Mouse (Mus musculus) regulatory T cell (primary cell): ENCODE results near the gene Ccdc28b.

ENCODE experiments used
- in situ Hi-C: fragments of 300-600 bp; cut with MboI, MseI; formaldehyde crosslinking; loops from one replicate; pipeline ENCODE4 v1.15.1; 2025; ENCODE audit warnings: high pct_unique_total_duplicates

Ccdc28b gene

GRCm38 (mm10) chr4:129623681-129624091 is at the start of gene Ccdc28b:
Gene Ccdc28b (minus strand): TSS chr4:129623947.
- in situ Hi-C loops, result no loop called here

- in situ Hi-C loops, result loop anchor here (10.0 kb wide), 1 partner anchor 938 kb away; no protein-coding TSS in a partner anchor
Measured at GRCm38 (mm10) chr4:129672878-129673449, 49.2 kb upstream of the Ccdc28b start.

DNA sequence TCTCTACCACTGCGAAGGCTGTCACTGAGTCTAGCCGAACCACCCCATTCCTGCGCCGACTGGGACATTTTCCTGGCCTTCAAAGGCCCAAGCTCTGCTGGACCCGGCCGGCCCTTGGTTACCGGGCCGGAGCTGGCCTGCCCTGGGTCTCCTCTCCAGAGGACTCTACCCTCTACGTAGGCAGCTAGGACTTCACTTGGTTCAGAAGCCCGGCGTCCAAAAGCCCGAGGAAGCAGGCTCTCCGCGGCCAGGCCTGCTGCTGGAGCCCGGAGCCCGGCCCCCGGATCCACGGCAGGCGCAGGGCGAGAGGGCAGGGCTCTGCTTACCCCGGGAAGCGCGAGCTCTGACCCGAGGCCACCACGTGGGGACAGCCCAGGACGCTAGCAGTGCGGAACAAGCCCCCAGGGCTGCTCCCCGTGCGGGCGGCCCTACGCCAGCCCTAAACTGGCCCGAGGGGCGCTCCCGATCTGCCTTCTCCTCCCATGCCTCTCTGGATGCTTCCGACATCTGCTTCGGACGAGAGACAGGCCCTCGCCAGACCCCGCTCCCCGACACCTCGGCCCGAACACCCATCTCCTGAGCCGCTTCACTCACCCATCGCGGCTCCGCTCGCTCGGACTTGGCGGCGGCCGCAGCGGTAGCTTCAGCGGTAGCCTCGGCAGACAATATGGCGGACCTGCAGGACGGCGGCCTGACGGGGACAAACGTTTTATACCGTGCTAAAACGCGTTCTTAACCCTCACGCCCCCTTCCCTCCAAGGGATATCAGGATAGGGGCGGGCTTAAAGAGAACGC is 48.5 kb upstream of the Ccdc28b start, which contains the start of gene Kpna6:
TSS of gene Kpna6 (minus strand) at position 685 of the 795 bp plus-strand sequence.
- in situ Hi-C loops, result loop anchor here (10.0 kb wide), 1 partner anchor 937 kb away; no protein-coding TSS in a partner anchor

DNA sequence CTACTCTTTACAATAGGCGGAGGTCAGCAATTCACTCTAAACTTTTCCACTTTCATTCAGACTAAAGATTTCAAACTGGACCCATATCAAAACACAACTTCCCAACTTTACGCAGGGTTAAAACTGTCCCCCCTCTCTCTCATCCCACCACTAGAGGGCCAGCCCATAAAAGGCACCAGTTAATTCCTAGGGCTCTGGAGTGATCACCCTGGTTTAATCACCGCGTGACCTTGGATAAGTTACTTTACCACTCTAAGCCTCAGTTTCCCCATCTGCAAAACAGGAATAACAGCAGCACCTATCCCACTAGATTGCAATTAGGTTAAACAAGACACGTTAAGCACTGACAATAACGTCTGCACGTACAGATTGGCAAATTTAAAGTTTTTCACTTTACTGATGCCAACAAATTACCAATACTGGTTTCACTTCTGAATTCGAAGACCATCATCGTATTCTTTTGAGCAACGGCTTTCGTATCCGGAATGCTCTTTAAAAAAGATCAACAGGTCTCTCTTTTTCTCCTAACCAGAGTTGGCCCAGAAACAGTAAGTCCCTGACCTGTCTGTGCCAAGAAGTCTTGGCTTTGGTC is 47.8 kb upstream of the Ccdc28b start:
- in situ Hi-C loops, result loop anchor here (10.0 kb wide), 1 partner anchor 937 kb away; no protein-coding TSS in a partner anchor

DNA sequence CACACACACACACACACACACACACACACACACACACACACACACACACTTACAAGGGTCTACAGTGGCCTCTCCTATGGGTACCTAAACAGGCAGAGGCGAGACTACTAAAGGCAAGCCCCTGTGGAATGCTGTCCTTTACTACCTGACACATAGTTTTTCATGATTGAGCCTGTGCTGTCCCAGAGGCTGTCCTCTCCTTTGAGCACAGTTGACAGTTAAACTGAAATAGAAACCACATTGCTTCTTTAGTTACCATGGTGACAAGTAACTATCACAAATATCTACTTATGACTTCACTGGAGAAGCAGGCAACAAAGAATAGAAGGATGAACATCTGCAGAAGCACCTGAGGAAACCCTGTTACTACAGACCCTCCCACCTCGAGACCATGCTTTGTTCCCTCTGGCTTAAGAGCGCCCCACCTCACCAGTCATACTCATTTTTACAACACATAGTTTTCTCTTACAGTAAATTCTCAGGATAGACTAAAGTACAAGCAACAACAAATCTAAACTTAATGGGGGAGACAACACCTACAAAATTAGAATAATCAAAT is 38.6 kb upstream of the Ccdc28b start:
- in situ Hi-C loops, result no loop called here

DNA sequence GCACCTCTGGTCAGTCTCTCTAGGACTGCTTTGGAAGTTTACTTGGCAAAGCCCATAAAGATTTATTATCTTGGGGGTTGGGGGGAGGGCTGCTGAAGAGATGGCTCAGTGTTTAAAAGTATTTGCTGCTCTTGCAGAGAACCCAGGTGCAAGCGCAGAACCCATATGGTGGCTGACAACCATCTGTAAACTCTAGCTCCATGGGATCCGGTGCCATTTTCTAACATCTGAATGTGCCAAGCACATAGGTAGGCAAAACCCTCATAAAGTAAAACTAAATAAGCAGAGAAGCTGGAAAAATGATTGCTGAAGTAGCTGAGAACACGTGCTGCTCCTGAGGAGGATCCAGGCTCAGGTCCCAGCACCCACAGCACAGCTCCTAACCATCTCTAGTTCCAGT is 37.8 kb upstream of the Ccdc28b start:
- in situ Hi-C loops, result no loop called here

GRCm38 (mm10) chr4:129654770-129655169 is 31.0 kb upstream of the Ccdc28b start:
- in situ Hi-C loops, result no loop called here

GRCm38 (mm10) chr4:129650359-129650758 is 26.6 kb upstream of the Ccdc28b start:
- in situ Hi-C loops, result no loop called here

GRCm38 (mm10) chr4:129648656-129649055 is 24.9 kb upstream of the Ccdc28b start:
- in situ Hi-C loops, result loop anchor here (25.0 kb wide), 1 partner anchor 714 kb away; the partner anchor contains the start of genes Snrnp40 and Zcchc17

DNA sequence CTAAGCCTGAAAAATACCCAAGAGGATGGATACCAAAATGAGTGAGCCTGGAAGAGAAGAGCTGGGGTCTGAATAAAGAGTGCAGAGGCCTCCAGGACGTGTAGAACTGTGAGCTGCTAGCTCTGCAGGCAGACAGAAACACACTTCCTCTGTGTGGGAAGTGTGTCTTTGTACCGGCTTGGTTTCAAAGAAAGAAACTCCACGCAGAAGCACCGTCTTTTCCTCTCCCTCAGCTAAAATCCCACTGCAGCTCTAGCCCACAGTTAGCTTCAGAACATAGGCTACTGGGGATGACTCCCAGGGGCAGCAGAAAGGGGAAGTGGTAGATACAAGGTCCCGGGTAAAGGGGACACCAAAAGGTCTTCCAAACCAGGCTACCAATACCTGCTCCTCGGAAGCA is 21.5 kb upstream of the Ccdc28b start:
- in situ Hi-C loops, result loop anchor here (25.0 kb wide), 1 partner anchor 717 kb away; the partner anchor contains the start of genes Snrnp40 and Zcchc17

DNA sequence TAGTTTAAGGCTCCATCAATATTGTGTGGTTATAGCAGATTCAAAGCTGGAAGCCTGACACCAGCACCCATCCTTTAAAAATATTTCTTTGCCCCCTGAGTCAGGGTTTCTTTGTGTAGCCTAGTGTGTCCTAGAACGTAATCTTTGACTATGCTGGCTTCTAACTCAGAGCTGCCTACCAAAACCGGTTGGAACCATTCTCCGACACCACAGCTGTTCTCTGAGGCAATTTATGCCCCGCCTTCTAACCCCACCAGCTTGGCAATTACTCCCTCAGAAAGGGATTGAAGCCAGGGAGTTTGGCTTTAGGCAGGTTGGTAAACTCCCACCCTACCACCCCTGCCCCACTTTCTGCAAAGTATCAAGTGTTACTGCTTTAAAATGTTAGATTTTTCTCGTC is 18.0 kb upstream of the Ccdc28b start:
- in situ Hi-C loops, result loop anchor here (25.0 kb wide), 1 partner anchor 721 kb away; the partner anchor contains the start of genes Snrnp40 and Zcchc17

GRCm38 (mm10) chr4:129640638-129641467 is 17.1 kb upstream of the Ccdc28b start, which contains the start of gene Txlna:
Gene Txlna (minus strand): TSS chr4:129641065.
- in situ Hi-C loops, result loop anchor here (25.0 kb wide), 1 partner anchor 721 kb away; the partner anchor contains the start of genes Snrnp40 and Zcchc17

DNA sequence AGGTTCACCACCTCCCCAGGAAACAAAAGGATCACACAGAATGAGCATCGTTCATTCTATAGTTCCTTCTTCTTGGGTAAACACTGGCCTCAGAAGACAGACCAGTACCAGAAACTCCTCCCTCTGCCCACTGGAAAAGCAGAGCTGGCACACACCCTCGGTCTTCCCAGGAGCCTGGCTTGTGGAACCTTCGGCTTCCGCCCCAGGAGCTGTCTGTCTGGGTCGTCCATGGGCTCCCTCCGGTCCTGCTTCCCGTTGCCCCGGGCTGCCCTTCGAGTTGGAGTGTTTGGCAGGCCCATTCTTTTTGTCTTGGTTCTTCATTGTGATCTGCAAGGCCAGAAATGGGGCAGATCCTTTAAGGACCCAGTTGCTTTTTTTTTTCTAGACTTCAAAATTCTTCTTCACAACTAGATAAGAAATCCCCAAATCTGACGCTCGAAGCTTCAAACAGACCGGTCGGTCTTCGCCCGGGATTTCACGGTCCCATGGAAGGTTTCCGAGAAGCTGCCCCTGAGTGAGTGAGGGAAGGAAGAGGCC is 16.4 kb upstream of the Ccdc28b start:
- in situ Hi-C loops, result loop anchor here (25.0 kb wide), 1 partner anchor 722 kb away; the partner anchor contains the start of genes Snrnp40 and Zcchc17

DNA sequence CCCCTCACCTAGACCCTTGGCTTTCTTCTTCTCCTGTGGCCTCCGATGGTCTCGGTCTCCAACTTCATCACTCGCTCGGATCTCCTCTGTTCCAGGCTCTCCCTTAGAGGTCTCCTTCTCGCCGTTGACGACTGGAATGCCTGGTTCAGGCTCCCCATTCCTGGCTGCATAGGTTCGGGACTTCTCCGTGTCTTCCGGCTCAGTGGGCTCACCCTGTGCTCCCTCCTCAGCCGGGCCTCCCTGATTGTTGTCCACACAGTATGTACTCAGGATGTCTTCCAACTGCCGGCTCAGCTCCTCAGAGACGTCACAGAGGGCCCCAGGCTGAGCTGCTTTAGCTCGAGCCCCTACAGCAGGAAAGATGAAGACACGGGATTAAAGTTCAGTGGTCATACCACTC is 15.5 kb upstream of the Ccdc28b start:
- in situ Hi-C loops, result loop anchor here (25.0 kb wide), 1 partner anchor 723 kb away; the partner anchor contains the start of genes Snrnp40 and Zcchc17

- in situ Hi-C loops, result loop anchor here (25.0 kb wide), 1 partner anchor 728 kb away; the partner anchor contains the start of genes Snrnp40 and Zcchc17
Measured at GRCm38 (mm10) chr4:129633852-129634251, 10.1 kb upstream of the Ccdc28b start.

GRCm38 (mm10) chr4:129631867-129632266 is 8.1 kb upstream of the Ccdc28b start:
- in situ Hi-C loops, result loop anchor here (25.0 kb wide), 1 partner anchor 730 kb away; the partner anchor contains the start of genes Snrnp40 and Zcchc17

DNA sequence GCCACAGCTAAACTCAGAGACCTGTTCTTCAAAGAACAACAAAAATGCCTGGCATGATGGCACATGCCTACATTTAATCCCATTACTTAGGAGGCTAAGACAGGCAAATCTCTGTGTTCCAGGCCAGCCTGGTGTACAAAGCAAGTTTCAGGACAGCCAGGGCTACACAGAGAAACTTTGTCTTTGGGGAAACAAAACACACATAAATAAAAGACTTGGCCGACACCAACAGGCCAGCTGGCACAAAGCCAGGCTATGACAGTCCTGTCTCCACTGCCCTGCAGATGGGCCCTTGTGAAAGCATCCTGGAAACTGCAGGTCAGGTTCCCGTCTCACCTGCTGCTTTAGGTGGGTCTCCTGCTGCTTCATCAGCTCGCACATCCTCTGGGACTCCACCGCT is 7.2 kb upstream of the Ccdc28b start:
- in situ Hi-C loops, result loop anchor here (25.0 kb wide), 1 partner anchor 731 kb away; the partner anchor contains the start of genes Snrnp40 and Zcchc17

DNA sequence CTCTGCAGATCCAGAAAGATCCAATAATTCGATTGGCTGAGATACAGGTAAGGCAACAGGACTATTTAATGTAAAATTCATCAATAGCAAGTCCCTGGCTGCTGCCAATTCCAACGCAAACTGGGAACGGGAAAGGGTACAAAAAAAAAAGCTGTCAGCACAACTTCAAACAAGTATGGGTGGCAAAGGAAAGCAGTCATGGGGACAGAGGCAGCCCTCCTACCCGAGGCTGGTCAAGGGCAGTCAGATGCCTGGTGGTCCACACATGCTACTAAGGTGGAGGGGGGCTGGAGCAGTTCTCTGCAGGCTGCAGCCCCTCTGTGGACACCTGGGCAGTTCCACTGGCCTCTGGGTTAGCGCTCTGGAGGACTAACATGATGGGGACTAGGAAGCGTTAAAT is 2.3 kb upstream of the Ccdc28b start:
- in situ Hi-C loops, result loop anchor here (25.0 kb wide), 1 partner anchor 736 kb away; the partner anchor contains the start of genes Snrnp40 and Zcchc17

DNA sequence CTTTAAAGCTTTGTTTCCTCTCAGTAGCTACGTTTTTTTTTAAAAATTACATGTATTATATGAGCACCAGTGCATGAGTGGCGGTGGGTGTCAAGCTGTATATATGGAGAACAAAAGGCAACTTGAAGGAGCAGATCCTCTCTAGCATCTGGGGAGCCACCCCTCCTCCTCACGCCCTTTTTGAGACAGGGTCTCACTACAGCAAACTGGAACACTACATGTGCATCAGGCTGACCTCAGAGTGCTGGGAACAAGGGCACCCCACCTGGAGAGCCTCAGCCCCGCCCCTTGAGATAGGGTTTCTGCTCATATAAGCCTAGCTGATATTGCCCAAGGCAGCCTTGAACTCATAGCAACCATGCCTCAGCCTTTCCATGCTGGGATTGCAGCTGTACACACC is 1.7 kb upstream of the Ccdc28b start:
- in situ Hi-C loops, result loop anchor here (25.0 kb wide), 1 partner anchor 737 kb away; the partner anchor contains the start of genes Snrnp40 and Zcchc17

DNA sequence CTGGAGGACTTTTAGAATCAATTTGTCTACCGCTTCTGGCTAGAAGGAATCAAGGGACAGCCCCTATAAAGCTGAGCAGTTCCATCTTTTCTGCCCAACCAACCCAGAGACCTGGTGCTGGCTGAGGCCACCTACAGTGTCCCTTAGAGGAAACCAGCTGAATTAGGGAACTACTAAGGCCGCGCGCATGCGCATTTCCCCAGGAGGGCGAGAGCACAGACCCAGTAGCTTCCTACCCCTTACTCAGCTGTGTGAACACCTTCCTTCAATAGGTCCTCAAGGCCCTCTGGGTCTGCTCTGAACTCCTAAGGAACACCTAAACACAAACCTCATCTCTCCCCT is 1.3 kb upstream of the Ccdc28b start:
- in situ Hi-C loops, result loop anchor here (25.0 kb wide), 1 partner anchor 737 kb away; the partner anchor contains the start of genes Snrnp40 and Zcchc17
